Mouse (Mus musculus): ENCODE results near the gene Rbmx. TPM values are rescaled to one million over a fixed set of nuclear protein-coding genes. Genes with fewer than 3 reads are reported as not detected.

Rbmx gene
- polyA plus RNA-seq, 1 experiment: 28.7 TPM

DNA sequence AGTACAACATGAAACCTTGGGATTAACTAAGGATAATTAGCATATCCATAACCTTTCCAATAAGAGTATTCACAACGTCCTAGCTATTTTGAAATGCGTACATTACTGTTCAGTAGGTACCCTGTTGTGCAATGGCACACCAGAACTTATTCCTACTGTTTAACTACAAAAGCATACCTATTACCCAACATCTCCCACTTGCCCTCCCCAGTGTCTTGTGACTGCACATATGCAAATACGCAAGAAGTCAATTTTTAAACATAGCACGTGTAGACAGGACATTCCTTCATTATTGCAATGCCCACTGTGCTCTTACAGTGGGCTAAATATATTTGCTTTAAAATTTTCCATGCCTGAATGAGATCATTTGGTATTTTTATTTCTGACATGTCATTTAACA lies 19.9 kb downstream of the Rbmx start:
- no peak for TF ChIP-seq CTCF (IDR thresholded peaks at IDR 0.05; ENCODE audit: low read depth, low read length)
- no peak for TF ChIP-seq POLR2A (IDR thresholded peaks at IDR 0.05; ENCODE audit: insufficient read depth, low read length)
- TF ChIP-seq EP300 (IDR thresholded peaks at IDR 0.05; ENCODE audit: insufficient read depth, low read depth, low read length): no peak
- no peak overlapping the region for H3K9ac ChIP-seq (ENCODE audit: low read depth, poor library complexity, severe bottlenecking)
- H3K27ac ChIP-seq (ENCODE audit: insufficient read depth, low read length): no peak overlapping the region
- no peaks in the 10 kb centered on the region for H3K27me3 ChIP-seq (ENCODE audit: control insufficient read depth, insufficient read depth, low read length, poor library complexity, severe bottlenecking)
- H3K9me3 ChIP-seq (replicated peaks; ENCODE audit: control insufficient read depth, insufficient read depth, low read length, poor library complexity, severe bottlenecking): no peaks in the 10 kb centered on the region
- H3K36me3 ChIP-seq (ENCODE audit: control insufficient read depth, insufficient read depth, low read length, poor library complexity, severe bottlenecking): 0 out of 2 replicates have a peak, but pooled peaks cover 6% of the 10 kb centered on the region
- no peaks in the 10 kb centered on the region for H3K4me1 ChIP-seq (ENCODE audit: control insufficient read depth, insufficient read depth, low read length)
- H3K4me3 ChIP-seq (ENCODE audit: low read depth, low read length): no peak overlapping the region

DNA sequence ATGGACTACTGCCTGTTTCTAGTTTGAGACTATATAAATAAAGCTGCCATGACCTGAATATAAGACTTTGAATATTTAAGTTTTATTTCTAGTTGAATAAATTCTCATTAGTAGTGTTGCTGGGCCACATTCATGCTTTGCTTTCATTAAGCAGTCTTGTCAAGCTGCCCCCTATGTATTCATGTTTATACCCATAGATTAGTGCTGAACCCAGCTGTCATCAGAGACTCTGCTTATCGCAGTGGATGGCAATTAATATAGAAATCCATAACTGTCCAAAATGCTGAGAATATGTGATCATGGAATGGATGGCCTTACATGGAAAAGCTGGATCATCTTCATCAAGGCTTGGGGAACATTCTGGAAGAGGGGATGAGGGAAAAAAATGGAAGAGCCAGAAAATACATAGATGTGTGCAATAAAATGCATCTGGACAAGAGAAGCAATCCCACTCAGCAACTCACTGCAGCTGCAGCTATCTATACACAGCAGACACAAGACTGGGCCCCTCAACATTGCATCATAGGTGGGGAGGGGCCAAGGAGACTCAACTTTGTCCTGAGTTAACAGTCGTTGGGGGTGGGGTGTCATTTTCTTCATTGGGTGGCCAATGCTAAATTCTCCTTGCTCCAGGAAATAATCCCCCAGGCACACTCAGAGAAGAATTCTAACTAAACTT lies 27.8 kb downstream of the Rbmx start:
- Histone ChIP-seq H3K9me3 (replicated peaks; ENCODE audit: control insufficient read depth, insufficient read depth, low read length, poor library complexity, severe bottlenecking) (no peaks in the 10 kb centered on the region), H3K4me1 (ENCODE audit: control insufficient read depth, insufficient read depth, low read length) (no peaks in the 10 kb centered on the region), H3K36me3 (ENCODE audit: control insufficient read depth, insufficient read depth, low read length, poor library complexity, severe bottlenecking) (no peaks in the 10 kb centered on the region), H3K4me3 (ENCODE audit: low read depth, low read length) (no peak overlapping the region), H3K27ac (ENCODE audit: insufficient read depth, low read length) (no peak overlapping the region), H3K27me3 (ENCODE audit: control insufficient read depth, insufficient read depth, low read length, poor library complexity, severe bottlenecking) (no peaks in the 10 kb centered on the region), H3K9ac (ENCODE audit: low read depth, poor library complexity, severe bottlenecking) (no peak overlapping the region)
- TF ChIP-seq CTCF (IDR thresholded peaks at IDR 0.05; ENCODE audit: low read depth, low read length) (no peak), POLR2A (IDR thresholded peaks at IDR 0.05; ENCODE audit: insufficient read depth, low read length) (no peak), EP300 (IDR thresholded peaks at IDR 0.05; ENCODE audit: insufficient read depth, low read depth, low read length) (no peak)

DNA sequence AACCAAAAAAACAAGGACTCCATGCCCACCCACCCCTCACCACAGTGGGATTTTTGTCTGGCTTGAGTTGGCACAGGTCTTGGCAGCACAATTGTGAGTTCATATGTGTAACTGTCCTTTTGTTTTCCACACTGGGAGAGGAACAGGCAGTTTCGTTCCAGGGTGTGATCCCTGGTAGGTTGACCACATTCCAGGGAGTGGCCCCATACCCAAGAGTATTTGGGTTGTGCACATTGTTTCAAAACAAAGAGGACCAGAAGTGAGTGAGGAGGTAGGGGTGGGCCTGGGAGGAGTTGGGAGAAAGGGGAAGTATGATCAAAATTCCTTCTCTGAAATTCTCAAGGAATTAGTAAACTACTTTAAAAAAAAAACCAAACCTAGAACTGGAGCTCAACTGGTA lies 33.5 kb downstream of the Rbmx start:
- Histone ChIP-seq H3K27ac (ENCODE audit: insufficient read depth, low read length) (no peak overlapping the region), H3K9me3 (replicated peaks; ENCODE audit: control insufficient read depth, insufficient read depth, low read length, poor library complexity, severe bottlenecking) (no peaks in the 10 kb centered on the region), H3K4me1 (ENCODE audit: control insufficient read depth, insufficient read depth, low read length) (no peaks in the 10 kb centered on the region), H3K27me3 (ENCODE audit: control insufficient read depth, insufficient read depth, low read length, poor library complexity, severe bottlenecking) (no peaks in the 10 kb centered on the region), H3K9ac (ENCODE audit: low read depth, poor library complexity, severe bottlenecking) (no peak overlapping the region), H3K36me3 (ENCODE audit: control insufficient read depth, insufficient read depth, low read length, poor library complexity, severe bottlenecking) (no peaks in the 10 kb centered on the region), H3K4me3 (ENCODE audit: low read depth, low read length) (no peak overlapping the region)
- no peak for TF ChIP-seq POLR2A (IDR thresholded peaks at IDR 0.05; ENCODE audit: insufficient read depth, low read length)
- no peak for TF ChIP-seq CTCF (IDR thresholded peaks at IDR 0.05; ENCODE audit: low read depth, low read length)
- TF ChIP-seq EP300 (IDR thresholded peaks at IDR 0.05; ENCODE audit: insufficient read depth, low read depth, low read length): no peak

GRCm38 (mm10) chrX:57339220-57339619 lies 53.6 kb downstream of the Rbmx start:
- no peaks in the 10 kb centered on the region for H3K4me1 ChIP-seq (ENCODE audit: control insufficient read depth, insufficient read depth, low read length)
- no peaks in the 10 kb centered on the region for H3K27me3 ChIP-seq (ENCODE audit: control insufficient read depth, insufficient read depth, low read length, poor library complexity, severe bottlenecking)
- TF ChIP-seq EP300 (IDR thresholded peaks at IDR 0.05; ENCODE audit: insufficient read depth, low read depth, low read length) (no peak), POLR2A (IDR thresholded peaks at IDR 0.05; ENCODE audit: insufficient read depth, low read length) (no peak), CTCF (IDR thresholded peaks at IDR 0.05; ENCODE audit: low read depth, low read length) (no peak)
- H3K9ac ChIP-seq (ENCODE audit: low read depth, poor library complexity, severe bottlenecking): no peak overlapping the region
- H3K9me3 ChIP-seq (replicated peaks; ENCODE audit: control insufficient read depth, insufficient read depth, low read length, poor library complexity, severe bottlenecking): no peaks in the 10 kb centered on the region
- H3K4me3 ChIP-seq (ENCODE audit: low read depth, low read length): no peak overlapping the region
- no peaks in the 10 kb centered on the region for H3K36me3 ChIP-seq (ENCODE audit: control insufficient read depth, insufficient read depth, low read length, poor library complexity, severe bottlenecking)
- no peak overlapping the region for H3K27ac ChIP-seq (ENCODE audit: insufficient read depth, low read length)

GRCm38 (mm10) chrX:57338371-57339211 lies 54.2 kb downstream of the Rbmx start, which contains the start of gene Arhgef6:
Gene Arhgef6, minus strand, starts transcription at chrX:57338729.
- H3K4me1 ChIP-seq (ENCODE audit: control insufficient read depth, insufficient read depth, low read length): no peaks in the 10 kb centered on the region
- H3K9me3 ChIP-seq (replicated peaks; ENCODE audit: control insufficient read depth, insufficient read depth, low read length, poor library complexity, severe bottlenecking): no peaks in the 10 kb centered on the region
- no peaks in the 10 kb centered on the region for H3K27me3 ChIP-seq (ENCODE audit: control insufficient read depth, insufficient read depth, low read length, poor library complexity, severe bottlenecking)
- no peak within 1 kb of the TSS for H3K9ac ChIP-seq (ENCODE audit: low read depth, poor library complexity, severe bottlenecking)
- no peaks in the 10 kb centered on the region for H3K36me3 ChIP-seq (ENCODE audit: control insufficient read depth, insufficient read depth, low read length, poor library complexity, severe bottlenecking)
- TF ChIP-seq CTCF (IDR thresholded peaks at IDR 0.05; ENCODE audit: low read depth, low read length): no peak
- TF ChIP-seq POLR2A (IDR thresholded peaks at IDR 0.05; ENCODE audit: insufficient read depth, low read length): no peak
- TF ChIP-seq EP300 (IDR thresholded peaks at IDR 0.05; ENCODE audit: insufficient read depth, low read depth, low read length): no peak
- no peak within 1 kb of the TSS for H3K4me3 ChIP-seq (ENCODE audit: low read depth, low read length)
- H3K27ac ChIP-seq (ENCODE audit: insufficient read depth, low read length): no peak within 1 kb of the TSS

- Histone ChIP-seq H3K27me3 (ENCODE audit: control insufficient read depth, insufficient read depth, low read length, poor library complexity, severe bottlenecking) (no peaks in the 10 kb centered on the region), H3K4me3 (ENCODE audit: low read depth, low read length) (no peak overlapping the region), H3K9ac (ENCODE audit: low read depth, poor library complexity, severe bottlenecking) (no peak overlapping the region), H3K4me1 (ENCODE audit: control insufficient read depth, insufficient read depth, low read length) (no peaks in the 10 kb centered on the region), H3K27ac (ENCODE audit: insufficient read depth, low read length) (no peak overlapping the region), H3K9me3 (replicated peaks; ENCODE audit: control insufficient read depth, insufficient read depth, low read length, poor library complexity, severe bottlenecking) (no peaks in the 10 kb centered on the region), H3K36me3 (ENCODE audit: control insufficient read depth, insufficient read depth, low read length, poor library complexity, severe bottlenecking) (no peaks in the 10 kb centered on the region)
- TF ChIP-seq CTCF (IDR thresholded peaks at IDR 0.05; ENCODE audit: low read depth, low read length) (no peak), POLR2A (IDR thresholded peaks at IDR 0.05; ENCODE audit: insufficient read depth, low read length) (no peak), EP300 (IDR thresholded peaks at IDR 0.05; ENCODE audit: insufficient read depth, low read depth, low read length) (no peak)
Observed at GRCm38 (mm10) chrX:57337582-57337981, 55.3 kb downstream of the Rbmx start.
